Mouse (Mus musculus) left cerebral cortex, postnatal 25 days (tissue): ENCODE results near the gene Olfr112. TPM values are rescaled to one million over a fixed set of nuclear protein-coding genes. Genes with fewer than 3 reads are reported as not detected.
A peak's percentile ranks its signal among the peaks of the same experiment; 100 is the strongest.
"Not testable (repeated sequence)": the region's sequence is repeated elsewhere in the genome, so short reads cannot be mapped to it uniquely, and the experiment has no call there.

ENCODE experiments used
- DNase-seq, 2 experiments: peaks; one replicate each; pipeline ENCODE4 v3.0.0; 2022; ENCODE audit warnings: low spot score in 2 of 2, mixed read lengths in 1 of 2
- intact Hi-C: fragments of 180-260 bp; cut with DNase I; formaldehyde crosslinking; loops from one replicate; pipeline ENCODE4 v1.15.1; 2025
- total RNA-seq, 2 experiments: library from RNA; stranded (reverse); gene quantifications; 2 replicates each; pipeline ENCODE4 v1.2.3; 2021

The Olfr112 gene
- not detected for total RNA-seq

GRCm38 (mm10) chr17:37569351-37569750 lies at the start of gene Olfr112:
Gene Olfr112, minus strand, starts transcription at chr17:37569451.
- no peak for DNase-seq
- intact Hi-C loops = no loop called here

DNA sequence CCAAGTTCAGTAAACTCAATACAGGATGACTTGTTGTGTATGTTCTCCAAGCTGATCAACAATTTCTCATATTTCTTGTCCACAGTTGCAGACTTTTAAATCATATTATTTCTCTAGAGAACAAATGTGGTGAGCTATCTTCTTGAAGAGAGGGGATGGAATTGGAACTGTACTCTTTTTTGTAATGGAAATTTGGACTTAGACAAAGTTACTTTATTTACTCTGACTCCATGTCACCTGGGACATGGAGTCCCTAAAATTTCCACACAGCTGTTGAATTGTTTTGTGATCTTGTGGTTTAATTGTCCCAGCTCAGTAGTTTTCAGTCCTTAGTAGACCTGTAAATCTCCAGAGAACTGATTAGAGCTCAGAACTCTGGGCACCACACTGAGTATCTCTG lies 23.4 kb upstream of the Olfr112 start, which contains the start of gene Olfr114:
Gene Olfr114, minus strand, starts transcription at position 101 of the 400 bp plus-strand sequence.
- intact Hi-C loops = no loop called here
- no peak for DNase-seq

DNA sequence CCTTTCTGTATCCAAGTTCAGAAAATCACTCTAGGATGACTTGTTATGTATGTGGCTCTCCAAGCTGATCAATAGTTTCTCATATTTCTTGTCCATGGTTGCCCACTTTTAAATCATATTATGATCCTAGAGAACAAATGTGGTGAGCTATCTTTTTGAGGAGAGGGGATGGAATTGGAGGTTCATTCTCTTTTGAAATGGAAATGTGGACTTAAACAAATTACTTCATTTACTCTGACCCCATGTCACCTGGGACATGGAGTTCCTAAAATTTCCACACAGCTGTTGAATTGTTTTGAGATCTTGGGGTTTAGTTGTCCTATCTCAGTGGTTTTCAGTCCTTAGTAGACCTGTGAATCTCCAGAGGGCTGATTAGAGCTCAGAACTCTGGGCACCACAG lies 8.3 kb upstream of the Olfr112 start, which contains the start of gene Olfr113:
Gene Olfr113, minus strand, starts transcription at position 101 of the 400 bp plus-strand sequence.
- intact Hi-C loops = no loop called here
- DNase-seq = no peak

DNA sequence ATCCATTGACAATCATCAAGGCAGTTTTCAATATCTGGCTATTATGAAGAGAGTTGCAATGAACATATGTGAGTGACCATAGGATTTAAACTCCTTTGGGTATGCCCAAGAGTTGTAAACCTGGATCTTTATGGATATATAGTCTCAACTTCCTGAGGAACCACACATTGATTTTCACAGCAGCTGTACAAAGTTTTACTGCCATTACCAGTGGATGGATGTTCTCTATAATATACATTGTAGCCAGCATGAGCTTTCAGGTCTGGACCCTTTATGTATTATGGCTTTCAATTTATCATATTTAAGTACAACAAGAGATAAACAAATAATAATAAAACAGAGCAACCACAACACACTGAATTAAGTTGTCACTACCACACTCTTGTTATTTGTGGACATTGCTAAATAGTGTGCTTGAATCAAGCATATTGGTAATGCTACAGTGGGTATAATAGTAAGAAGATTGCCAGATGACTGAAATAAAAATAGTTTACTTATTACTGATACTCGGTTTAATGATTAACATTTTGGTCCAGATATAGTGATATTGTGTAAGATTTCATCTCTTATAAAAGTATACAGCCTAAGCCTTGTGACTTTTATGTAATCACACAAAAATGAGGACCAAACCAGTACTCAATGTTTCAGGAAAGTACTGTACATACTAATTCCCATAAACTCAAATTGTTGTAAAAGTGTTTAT lies 10.2 kb downstream of the Olfr112 start:
- intact Hi-C loops = no loop called here
- DNase-seq = no peak

GRCm38 (mm10) chr17:37543800-37544435 lies 25.3 kb downstream of the Olfr112 start:
- no peak for DNase-seq
- intact Hi-C loops = no loop called here

DNA sequence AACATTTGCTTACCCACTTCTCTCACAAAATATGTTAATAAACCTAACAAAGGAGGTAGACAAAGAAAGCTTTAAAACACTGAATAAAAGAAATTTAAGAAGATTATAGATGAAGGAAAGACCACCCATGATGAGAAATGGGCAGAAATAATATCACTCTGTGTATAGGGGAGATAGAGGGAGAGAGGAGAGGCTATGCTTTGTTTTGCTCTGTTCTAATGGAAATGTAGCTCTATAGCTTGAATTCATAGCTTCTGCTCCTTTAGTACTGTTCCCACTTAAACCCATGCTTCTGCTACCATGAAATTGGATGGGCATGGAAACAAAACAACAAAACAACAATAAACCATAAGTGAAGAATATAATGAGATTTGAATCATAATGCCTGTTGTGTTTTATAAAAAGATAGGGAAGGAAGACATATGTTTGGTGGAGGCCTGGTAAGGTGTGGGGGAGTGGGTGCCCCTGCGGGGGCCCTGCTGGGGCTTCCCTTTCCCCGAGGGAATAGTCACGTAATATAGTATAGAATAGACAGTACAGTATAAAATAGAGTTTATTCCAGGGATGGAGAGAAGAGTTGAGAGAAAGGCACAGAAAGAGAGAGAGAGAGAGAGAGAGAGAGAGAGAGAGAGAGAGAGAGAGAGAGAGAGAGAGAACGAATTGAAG lies 27.7 kb downstream of the Olfr112 start:
- no peak for DNase-seq
- intact Hi-C loops = no loop called here

- intact Hi-C loops = not testable (repeated sequence)
- peak in 1 of 2 experiments; percentile 61 for DNase-seq
Measured at GRCm38 (mm10) chr17:37538416-37538815, 30.8 kb downstream of the Olfr112 start.

DNA sequence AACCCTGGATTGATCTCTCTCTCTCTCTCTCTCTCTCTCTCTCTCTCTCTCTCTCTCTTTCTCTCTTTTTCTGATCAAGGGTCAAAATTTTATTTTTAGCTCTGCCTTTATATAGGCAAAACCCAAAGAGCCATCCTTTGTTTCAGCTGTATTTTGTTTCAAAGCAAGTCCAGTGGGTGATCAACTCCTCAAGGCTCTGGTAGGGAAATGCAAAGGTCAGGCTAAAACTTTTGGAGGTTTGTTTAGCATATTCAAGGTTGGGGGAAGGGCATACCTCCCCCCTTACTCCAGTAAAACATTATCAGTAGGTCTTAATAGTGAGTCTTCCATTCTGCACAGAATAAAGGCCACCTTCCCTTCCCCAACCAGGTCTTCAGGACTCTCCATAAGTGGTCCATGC lies 34.1 kb downstream of the Olfr112 start:
- intact Hi-C loops = no loop called here
- no peak for DNase-seq

GRCm38 (mm10) chr17:37525427-37525826 lies 43.8 kb downstream of the Olfr112 start:
- intact Hi-C loops = not testable (repeated sequence)
- peak in 1 of 2 experiments; percentile 20 for DNase-seq

DNA sequence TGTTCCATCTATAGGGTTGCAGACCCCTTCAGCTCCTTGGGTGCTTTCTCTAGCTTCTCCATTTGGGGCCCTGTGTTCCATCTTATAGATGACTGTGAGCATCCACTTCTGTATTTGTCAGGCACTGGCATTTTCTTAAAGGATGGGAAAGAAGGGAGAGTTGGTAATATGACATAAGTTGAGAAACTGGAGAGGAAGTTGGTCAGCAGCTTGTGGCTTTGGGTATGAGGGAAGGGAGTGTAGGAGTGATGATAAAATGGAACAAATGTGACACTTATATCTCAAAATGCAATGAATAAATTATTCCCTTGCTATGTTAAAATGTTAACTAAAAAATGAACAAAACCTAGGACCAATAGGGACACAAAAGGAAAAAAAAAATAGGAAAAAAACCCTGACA lies 44.6 kb downstream of the Olfr112 start:
- intact Hi-C loops, DNase-seq: not testable (repeated sequence)

Other genes starting within 250 kb of the Olfr112 start
- not detected for gene Olfr103, start 229.8 kb downstream of the Olfr112 start, total RNA-seq
- not detected for gene Olfr104-ps, start 209.9 kb downstream of the Olfr112 start, total RNA-seq
- not detected for gene Olfr105-ps, start 190.4 kb downstream of the Olfr112 start, total RNA-seq
- not detected for gene Olfr106-ps, start 179.1 kb downstream of the Olfr112 start, total RNA-seq
- gene Olfr107, start 170.2 kb downstream of the Olfr112 start, total RNA-seq = not detected
- gene Olfr108, start 124.0 kb downstream of the Olfr112 start, total RNA-seq = not detected
- not detected for gene Olfr109, start 110.5 kb downstream of the Olfr112 start, total RNA-seq
- not detected for gene H2-M2, start 85.9 kb downstream of the Olfr112 start, total RNA-seq
- not detected for gene Olfr110, start 77.0 kb downstream of the Olfr112 start, total RNA-seq
- not detected for gene Olfr111, start 61.4 kb downstream of the Olfr112 start, total RNA-seq
- gene Olfr113, start 8.2 kb upstream of the Olfr112 start, total RNA-seq = not detected
- not detected for gene Olfr114, start 23.3 kb upstream of the Olfr112 start, total RNA-seq
- gene Olfr115, start 57.7 kb upstream of the Olfr112 start, total RNA-seq = not detected
- gene Olfr116, start 57.7 kb upstream of the Olfr112 start, total RNA-seq = not detected
- not detected for gene Olfr117, start 94.3 kb upstream of the Olfr112 start, total RNA-seq
- gene Olfr118, start 97.5 kb upstream of the Olfr112 start, total RNA-seq = not detected
- gene Olfr119, start 127.1 kb upstream of the Olfr112 start, total RNA-seq = not detected
- gene Olfr120, start 152.4 kb upstream of the Olfr112 start, total RNA-seq = not detected
- gene Olfr121, start 179.4 kb upstream of the Olfr112 start, total RNA-seq = not detected
- gene Olfr122, start 199.2 kb upstream of the Olfr112 start, total RNA-seq = not detected
- not detected for gene Olfr123, start 224.1 kb upstream of the Olfr112 start, total RNA-seq
- not detected for gene Olfr124, start 230.4 kb upstream of the Olfr112 start, total RNA-seq